Mouse (Mus musculus) embryo, embryonic 11 days (tissue): ENCODE results near the gene Myo10.
A peak's percentile ranks its signal among the peaks of the same experiment; 100 is the strongest.

Source experiments
- DNase-seq: peaks from one replicate; pipeline ENCODE4 v3.0.0-alpha.2; 2015

The Myo10 gene

DNA sequence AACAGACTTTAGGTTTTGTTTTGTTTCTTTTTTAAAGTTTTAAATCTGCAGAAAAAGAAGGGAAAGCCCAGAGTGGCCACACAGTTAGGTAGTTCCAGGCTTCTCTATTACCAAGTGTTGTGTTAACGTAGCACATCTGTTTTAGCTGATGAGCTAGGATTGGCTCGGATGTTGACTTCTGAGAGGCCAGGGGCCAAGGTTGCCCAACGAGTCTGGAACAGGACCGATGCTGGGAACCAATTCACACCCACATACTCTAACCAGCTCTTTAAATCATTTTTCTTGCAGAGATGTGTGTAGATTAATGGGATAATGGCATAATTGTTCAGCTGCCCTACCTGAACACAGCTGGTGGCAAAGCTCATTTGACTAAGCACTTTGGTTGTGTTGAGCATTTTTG, 1.8 kb upstream of the Myo10 start:
- no peak for DNase-seq

- DNase-seq = peak; percentile 23
Measured at GRCm38 (mm10) chr15:25621351-25622199, 750 bp upstream of the Myo10 start.

GRCm38 (mm10) chr15:25622867-25623471, 644 bp downstream of the Myo10 start:
- peak; percentile 69 for DNase-seq

- peak; percentile 47 for DNase-seq
Measured at GRCm38 (mm10) chr15:25623556-25624180, 1.3 kb downstream of the Myo10 start.

DNA sequence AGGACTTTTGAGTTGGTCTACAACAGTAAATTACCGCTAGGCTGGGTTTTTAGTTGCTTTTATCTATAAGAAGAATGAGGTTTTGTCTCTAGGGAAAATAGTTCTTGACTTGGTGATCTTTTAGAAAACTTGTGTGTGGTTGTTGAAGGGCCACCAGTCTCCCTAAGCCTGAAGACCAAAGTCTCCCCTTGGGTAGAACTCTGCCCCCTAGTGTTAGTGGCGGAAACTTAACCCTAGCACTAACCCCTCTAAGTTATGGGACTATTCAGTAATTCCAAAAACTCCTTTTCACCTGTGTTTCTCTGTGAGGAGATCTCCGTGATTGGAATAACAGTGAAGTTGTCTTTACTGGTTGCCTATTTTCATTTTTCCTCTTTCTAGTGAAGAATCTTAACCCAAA, 1.9 kb downstream of the Myo10 start:
- peak; percentile 60 for DNase-seq

GRCm38 (mm10) chr15:25625471-25625870, 3.1 kb downstream of the Myo10 start:
- DNase-seq = peak; percentile 41

GRCm38 (mm10) chr15:25627012-25627411, 4.7 kb downstream of the Myo10 start:
- no peak for DNase-seq

DNA sequence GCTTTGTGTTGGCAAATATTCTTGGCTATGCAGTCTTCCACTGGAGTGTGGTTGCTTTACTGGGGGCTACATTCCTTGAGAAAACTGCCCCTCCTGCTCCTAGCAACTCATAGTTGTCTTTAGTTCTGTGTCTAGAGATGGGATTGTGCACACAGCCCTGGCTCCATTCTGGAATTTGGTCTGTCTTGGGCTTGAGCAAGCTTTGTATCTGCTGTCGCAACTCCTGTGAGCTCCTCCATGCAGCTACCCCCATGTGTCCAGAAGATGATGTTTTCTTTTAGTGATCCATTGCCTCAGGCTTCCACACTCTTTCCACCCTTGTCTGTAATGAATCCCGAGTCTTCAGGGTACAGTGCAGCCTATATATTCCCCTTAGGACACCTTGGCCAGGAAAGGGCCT, 5.9 kb downstream of the Myo10 start:
- DNase-seq = no peak

- no peak for DNase-seq
Measured at GRCm38 (mm10) chr15:25630716-25631115, 8.4 kb downstream of the Myo10 start.

DNA sequence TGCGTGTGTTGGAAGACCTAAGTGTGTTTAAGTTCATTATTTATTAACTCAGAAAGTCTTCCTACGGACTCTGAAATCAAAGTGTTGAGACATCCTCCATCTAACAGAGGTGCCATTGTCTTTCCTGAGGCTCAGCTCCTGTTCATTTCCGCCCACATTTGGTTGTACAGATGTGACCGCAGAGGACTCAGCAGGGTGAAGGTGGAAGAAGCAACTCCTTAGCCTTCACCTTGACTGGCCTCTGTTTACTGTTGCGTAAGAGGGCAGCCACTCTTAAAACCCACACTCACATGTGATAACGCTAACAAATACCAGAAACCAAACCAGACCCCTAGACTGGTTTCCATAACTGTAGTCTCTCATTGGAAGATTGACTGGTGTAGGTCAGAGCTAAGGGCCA, 9.0 kb downstream of the Myo10 start:
- DNase-seq = no peak

DNA sequence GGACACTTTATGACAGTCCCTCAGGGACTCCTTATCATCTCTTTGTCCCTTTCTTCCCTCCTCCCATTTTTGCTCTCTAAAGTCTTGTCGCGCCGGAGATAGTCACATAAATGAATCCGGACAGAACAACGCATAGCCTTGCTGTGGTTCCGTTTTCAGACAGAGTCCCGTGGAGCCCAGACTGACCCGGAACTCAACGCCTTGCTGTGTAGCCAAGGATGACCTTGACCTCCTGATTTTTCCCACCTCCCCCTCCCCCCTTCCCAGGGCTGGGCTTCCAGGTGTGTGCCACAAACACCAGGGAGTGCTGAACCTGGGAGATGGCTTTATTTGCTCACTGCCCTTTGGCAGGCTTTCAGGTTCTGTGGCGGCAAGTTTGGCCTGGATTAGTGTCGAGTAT, 10.6 kb downstream of the Myo10 start:
- DNase-seq = no peak

DNA sequence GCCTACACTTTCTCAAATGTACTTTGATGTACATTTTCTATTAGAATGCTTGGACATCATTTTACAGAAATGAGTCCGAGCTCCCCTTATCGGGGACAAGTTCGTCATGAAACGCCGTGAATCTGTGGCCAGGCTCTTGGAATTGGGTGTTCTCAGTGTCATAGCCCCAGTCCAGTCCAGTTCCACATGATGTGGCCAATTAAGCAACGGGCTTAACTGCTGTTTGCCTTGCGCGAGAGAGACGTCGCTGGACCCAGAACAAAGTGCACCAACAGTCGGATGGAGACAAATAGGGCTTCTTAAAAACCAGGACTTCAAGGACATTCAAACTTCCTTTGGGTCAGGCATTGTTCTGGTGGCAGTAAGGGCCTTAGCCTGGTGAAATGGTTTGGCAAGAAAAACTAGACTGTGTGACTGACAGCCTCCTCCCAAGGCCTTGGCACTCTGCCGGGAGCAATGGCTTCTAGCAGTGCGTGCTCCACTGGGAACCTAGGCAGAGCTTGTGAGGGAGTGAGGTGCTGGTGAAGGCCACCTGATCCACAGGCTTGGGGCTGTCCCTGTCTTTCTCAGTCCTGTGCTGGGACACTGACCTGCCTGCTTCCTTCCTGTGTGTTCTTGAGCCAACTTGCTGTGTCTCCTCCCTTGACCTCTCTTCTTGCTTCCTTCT, 11.5 kb downstream of the Myo10 start:
- DNase-seq = no peak

GRCm38 (mm10) chr15:25637727-25638126, 15.4 kb downstream of the Myo10 start:
- DNase-seq = no peak

DNA sequence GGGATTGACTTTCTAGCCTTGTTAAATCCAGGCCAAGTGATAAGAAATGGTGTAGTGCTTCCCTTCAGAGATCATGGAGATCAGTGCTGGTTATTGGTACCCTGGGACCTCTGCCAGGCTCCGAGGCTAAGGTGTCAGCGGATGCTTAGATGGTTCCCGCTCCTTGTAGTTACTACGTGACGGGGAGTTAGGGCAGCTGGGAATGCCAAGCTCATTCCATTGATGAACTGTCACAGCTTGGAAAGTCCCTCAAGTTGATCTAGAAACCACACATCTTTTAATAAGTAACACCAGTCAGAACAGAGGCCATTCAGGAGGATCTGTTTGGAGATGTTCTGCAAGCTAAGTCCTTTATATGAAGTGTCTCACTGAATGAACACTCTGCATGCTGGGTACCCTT, 16.9 kb downstream of the Myo10 start:
- DNase-seq = no peak

DNA sequence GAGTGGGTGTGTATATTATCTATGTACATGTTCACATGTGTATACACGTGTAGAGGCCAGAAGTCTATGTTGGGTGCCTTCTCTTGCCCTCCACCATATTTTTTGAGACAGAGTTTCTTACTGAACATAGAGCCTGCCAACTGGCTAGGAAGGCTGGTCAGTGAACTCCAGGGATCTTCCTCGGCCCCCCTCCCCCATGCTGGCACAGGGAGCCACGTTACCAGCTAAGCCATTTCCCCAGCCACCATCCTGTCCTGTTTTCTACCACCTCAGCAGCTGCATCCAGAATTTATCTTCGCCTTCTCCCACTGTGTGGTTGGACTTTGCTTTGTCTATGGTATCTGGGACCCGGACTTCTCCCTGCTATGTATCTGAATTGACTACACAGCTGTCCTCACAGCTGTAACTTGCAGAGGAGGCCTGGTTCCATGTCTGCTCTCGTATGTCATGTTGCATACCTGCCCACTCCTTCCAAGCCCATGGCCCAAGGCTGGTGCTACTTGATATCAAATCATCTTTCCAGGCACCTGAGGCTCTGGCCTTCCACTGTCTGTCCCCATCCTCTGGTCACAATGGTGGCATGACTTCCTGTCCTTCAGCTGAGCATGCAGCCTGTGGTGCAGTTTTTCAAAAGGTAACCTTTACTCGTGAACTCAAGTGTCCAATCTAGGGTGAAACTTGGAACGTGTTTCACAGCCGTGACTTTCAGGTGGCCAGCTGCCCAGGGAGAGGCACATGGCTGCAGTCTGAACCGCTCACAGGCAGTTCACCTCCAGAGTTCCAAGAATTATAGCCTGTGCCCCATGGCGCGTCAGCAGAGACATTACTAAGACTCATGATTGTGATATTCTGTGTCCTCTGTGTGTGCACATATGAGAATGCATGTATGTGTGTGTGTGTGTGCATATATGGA, 18.8 kb downstream of the Myo10 start:
- DNase-seq = no peak

GRCm38 (mm10) chr15:25642214-25643058, 20.1 kb downstream of the Myo10 start:
- DNase-seq = no peak

DNA sequence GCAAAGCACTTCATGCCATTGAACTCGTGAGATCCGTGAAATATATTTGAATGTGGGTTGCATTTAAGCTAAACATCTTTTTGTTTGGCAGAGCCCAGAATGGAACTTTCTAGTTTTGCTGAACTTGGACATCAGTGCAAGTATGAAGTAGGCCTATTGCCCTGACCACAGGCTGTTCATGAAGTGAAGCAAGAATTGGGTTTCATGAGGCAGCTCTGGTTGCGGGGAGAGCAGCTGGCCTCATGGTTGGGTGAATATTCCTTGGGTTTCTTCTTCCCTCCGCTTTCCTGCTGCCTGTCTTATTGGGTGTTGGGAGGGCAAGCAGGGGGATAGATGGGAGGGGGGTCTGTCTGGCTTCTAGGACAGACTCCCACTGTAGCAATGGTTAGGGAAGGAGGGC, 23.5 kb downstream of the Myo10 start:
- no peak for DNase-seq

DNA sequence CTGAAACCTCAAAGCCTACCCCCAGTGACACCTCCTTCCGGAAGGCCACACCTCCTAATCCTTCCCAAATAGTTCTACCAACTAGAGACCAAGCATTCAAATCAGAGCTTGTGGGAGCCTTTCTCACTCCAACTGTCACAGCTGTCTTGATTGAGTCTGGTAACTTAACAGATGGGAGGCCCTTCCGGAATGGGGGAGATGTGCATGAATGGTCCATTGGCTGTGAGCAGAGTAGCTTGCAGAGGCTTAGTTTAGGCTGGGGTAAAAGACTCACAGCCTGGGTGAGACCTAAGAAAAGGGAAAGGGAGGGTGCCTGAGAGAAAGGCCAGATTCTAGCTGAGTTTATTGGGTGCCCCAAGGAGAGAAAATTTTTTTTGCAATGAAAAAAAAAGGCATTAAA, 26.0 kb downstream of the Myo10 start:
- no peak for DNase-seq

DNA sequence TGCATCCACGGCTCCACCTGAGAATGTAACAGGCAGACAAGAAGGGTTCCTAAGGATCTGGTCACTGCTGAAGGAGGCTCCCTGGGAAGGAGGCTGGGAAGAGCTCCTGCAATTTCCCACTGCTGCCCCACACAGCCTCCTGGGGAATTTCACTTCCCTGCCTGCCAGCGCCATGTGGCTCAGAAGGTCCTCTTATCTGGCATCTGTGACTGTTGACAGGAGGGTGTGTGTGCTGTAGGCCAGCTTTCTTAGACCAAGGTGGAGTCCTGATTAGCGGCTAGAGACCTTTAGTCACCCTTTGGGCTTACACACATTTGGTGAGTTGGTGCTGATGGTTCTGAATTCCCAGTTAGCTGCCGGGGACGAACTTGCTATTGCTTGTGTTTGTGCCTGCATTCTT, 28.0 kb downstream of the Myo10 start:
- no peak for DNase-seq

DNA sequence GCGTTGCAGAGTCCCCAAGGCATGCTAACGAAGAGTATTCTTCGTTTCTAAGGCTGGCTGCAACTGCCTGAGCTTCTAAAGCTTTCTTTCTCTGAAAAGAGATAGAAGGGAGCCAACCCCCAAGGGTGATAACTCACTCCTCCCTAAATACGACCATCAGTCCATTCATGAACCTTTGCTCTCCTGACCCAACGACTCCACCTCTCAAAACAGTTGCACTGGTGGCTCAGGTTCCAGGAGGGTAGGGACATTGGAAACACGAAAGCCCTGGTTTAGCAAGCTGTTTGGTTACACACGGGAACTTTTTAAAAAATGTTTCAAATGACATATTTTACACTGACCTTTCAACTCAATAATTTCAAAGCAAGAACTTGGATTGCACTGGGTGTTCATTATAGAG, 29.5 kb downstream of the Myo10 start:
- DNase-seq = no peak

DNA sequence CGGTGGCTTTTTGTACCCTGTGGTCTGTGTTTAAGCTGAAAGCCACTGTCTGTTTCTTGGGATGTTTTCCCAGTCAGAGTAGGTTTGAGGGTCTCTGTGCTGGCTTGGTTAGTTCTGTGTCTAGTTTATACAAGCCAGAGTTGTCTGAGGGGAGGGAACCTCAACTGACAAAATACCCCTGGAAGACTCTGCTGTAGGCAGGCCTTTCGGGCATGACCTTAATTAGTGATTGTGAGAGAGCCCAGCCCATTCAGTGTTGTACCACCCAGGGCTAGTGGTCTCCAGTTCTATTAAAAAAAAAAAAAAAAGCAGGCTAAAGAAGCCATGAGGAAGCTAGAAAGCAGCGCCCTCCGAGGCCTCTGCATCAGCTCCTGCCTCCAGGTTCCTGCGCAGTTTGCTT, 30.0 kb downstream of the Myo10 start:
- no peak for DNase-seq

DNA sequence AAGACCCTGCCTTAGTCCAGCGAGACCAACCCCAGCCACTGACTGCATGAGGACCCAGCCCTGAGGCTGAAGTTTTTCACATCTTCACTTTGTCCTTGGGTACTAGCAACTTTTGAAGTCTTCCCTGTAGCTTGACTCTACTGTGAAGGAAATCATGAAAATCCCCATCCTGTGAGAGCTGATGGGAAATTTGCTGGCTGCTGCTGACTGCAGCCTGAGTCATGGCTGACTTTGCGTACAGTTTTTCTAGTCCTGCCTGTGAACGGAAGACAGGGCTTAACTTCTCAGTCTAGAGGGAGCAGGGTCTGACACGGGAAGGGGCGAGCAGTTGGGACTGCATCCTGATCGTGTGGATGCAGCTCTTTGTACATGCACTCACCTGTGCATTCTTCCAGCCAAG, 30.6 kb downstream of the Myo10 start:
- DNase-seq = no peak
